Mouse (Mus musculus) left cerebral cortex, adult 11 months (tissue): ENCODE measurements around the gene 6330409D20Rik.

ENCODE experiments used
- DNase-seq: peaks from one replicate; pipeline ENCODE4 v3.0.0; 2022; ENCODE audit warnings: low spot score

The 6330409D20Rik gene

GRCm38 (mm10) chr2:32722581-32722980 is 18.2 kb downstream of the 6330409D20Rik start:
- DNase-seq, result no peak

- DNase-seq, result no peak
These were observed 18.8 kb downstream of the 6330409D20Rik start for GRCm38 (mm10) chr2:32722046-32722445.

- no peak for DNase-seq
These were observed 20.1 kb downstream of the 6330409D20Rik start, which contains the start of gene Sh2d3c for GRCm38 (mm10) chr2:32720681-32721229. Sh2d3c (plus strand) TSS chr2:32721055.

GRCm38 (mm10) chr2:32720053-32720452 is 20.8 kb downstream of the 6330409D20Rik start:
- DNase-seq, result no peak

GRCm38 (mm10) chr2:32718761-32719160 is 22.1 kb downstream of the 6330409D20Rik start:
- DNase-seq, result no peak

- DNase-seq, result no peak
These were observed 25.8 kb downstream of the 6330409D20Rik start for GRCm38 (mm10) chr2:32714987-32715425.

- DNase-seq, result no peak
These were observed 26.5 kb downstream of the 6330409D20Rik start for GRCm38 (mm10) chr2:32714117-32714986.

GRCm38 (mm10) chr2:32712934-32713817 is 27.6 kb downstream of the 6330409D20Rik start, which contains the start of gene Cdk9:
Cdk9 (minus strand) TSS chr2:32713076.
- peak; percentile 88 for DNase-seq

- peak; percentile 91 for DNase-seq
These were observed 28.3 kb downstream of the 6330409D20Rik start for GRCm38 (mm10) chr2:32712586-32712933.

- DNase-seq, result no peak
These were observed 28.7 kb downstream of the 6330409D20Rik start for GRCm38 (mm10) chr2:32712108-32712551.

- no peak for DNase-seq
These were observed 29.3 kb downstream of the 6330409D20Rik start for GRCm38 (mm10) chr2:32711301-32712056.

GRCm38 (mm10) chr2:32710425-32710824 is 30.4 kb downstream of the 6330409D20Rik start:
- DNase-seq, result no peak

- no peak for DNase-seq
These were observed 31.2 kb downstream of the 6330409D20Rik start for GRCm38 (mm10) chr2:32709521-32710137.

GRCm38 (mm10) chr2:32708643-32709042 is 32.2 kb downstream of the 6330409D20Rik start:
- no peak for DNase-seq

- DNase-seq, result no peak
These were observed 33.8 kb downstream of the 6330409D20Rik start for GRCm38 (mm10) chr2:32706971-32707370.

- DNase-seq, result no peak
These were observed 35.8 kb downstream of the 6330409D20Rik start for GRCm38 (mm10) chr2:32705018-32705417.

GRCm38 (mm10) chr2:32704021-32704421 is 36.8 kb downstream of the 6330409D20Rik start, which contains the start of gene Fpgs:
Fpgs (minus strand) TSS chr2:32704145.
- no peak for DNase-seq

GRCm38 (mm10) chr2:32703046-32703445 is 37.8 kb downstream of the 6330409D20Rik start:
- DNase-seq, result no peak

GRCm38 (mm10) chr2:32700966-32701743 is 39.7 kb downstream of the 6330409D20Rik start:
- no peak for DNase-seq

GRCm38 (mm10) chr2:32699680-32700079 is 41.1 kb downstream of the 6330409D20Rik start:
- DNase-seq, result no peak
